Comparison of ENCODE assay signal across 9 mouse cellular contexts in genomic region chr17:70746379-70747079, GRCm38 (mm10).
DNase-seq lines count a peak whose midpoint lies in the region.
"Had no signal": no experiment of that assay in that cellular context is flagged by ENCODE, and none has a peak within 500 bp of the region (broad histone marks: within the 10 kb centered on the region; RNA-seq: fewer than 3 reads in every experiment).

No protein-coding gene starts in this region.

- H3K36me3 ChIP-seq in splenic B cell, adult 2 months (ENCODE audit: control insufficient read depth, insufficient read depth, low read length, poor library complexity, severe bottlenecking) = no peaks in the 10 kb centered on the region

- DNase-seq in right cerebral cortex, adult 18-20 months = peak; percentile 46
- no peak for DNase-seq in right cerebral cortex, postnatal 25 days
- DNase-seq in adrenal gland, postnatal 36 days = peak; percentile 37 to 46
- peak; percentile 73 for DNase-seq in kidney, adult 9 months
- DNase-seq in splenic B cell, adult 2 months (ENCODE audit: low read depth, low spot score) = peak; percentile 63
- no peak for DNase-seq in cerebellum, postnatal 4 days (ENCODE audit: low spot score in 2 of 2)
- DNase-seq in frontal cortex, postnatal 25 days (ENCODE audit: low spot score in 2 of 2) = no peak
- DNase-seq in layer of hippocampus, adult 9-10 months (ENCODE audit: low spot score) = no peak
- DNase-seq: thymus, postnatal 36 days had no signal

- H3K27me3 ChIP-seq in splenic B cell, adult 2 months (ENCODE audit: control insufficient read depth, insufficient read depth, low read length, poor library complexity, severe bottlenecking) = no peaks in the 10 kb centered on the region

Comparison
In these comparisons a context has a peak if more than half of its experiments do, and no peak if none do; other contexts are left out.
1. DNase-seq: peak in right cerebral cortex, adult 18-20 months (single experiment), adrenal gland, postnatal 36 days (2 of 2), kidney, adult 9 months (single experiment) and splenic B cell, adult 2 months (single experiment); none in right cerebral cortex, postnatal 25 days (single experiment), cerebellum, postnatal 4 days (0 of 2), frontal cortex, postnatal 25 days (0 of 2) and layer of hippocampus, adult 9-10 months (single experiment).